Mouse (Mus musculus) thymus, adult 2 months (tissue): Measurements from ENCODE around the gene Tmem184b.

Experiments
- CTCF ChIP-seq: fragments of 200-500 bp; IDR thresholded peaks from 2 replicates; pipeline ENCODE4 v1.5.1; 2012; ENCODE audit warnings: mild to moderate bottlenecking, control low read depth, low read length, moderate library complexity, borderline replicate concordance; ENCODE audit not compliant: control insufficient read depth, poor library complexity, insufficient read depth; ENCODE audit errors: extremely low read depth
- POLR2A ChIP-seq: fragments of 200-500 bp; IDR thresholded peaks from 2 replicates; pipeline ENCODE4 v1.6.1; 2012; ENCODE audit warnings: mild to moderate bottlenecking, low read length, control low read depth, moderate library complexity; ENCODE audit not compliant: control insufficient read depth, poor library complexity, insufficient read depth; ENCODE audit errors: extremely low read depth

GRCm38 (mm10) chr15:79442961-79443518 lies 39.7 kb upstream of the Tmem184b start:
- TF ChIP-seq POLR2A (no peak), CTCF (no peak)
